Mouse (Mus musculus): ENCODE measurements around the gene Itga2. TPM values are rescaled to one million over a fixed set of nuclear protein-coding genes. Genes with fewer than 3 reads are reported as not detected.

The Itga2 gene
- polyA plus RNA-seq, 1 experiment = 0.04 TPM

- no peak overlapping the region for H3K27ac ChIP-seq (ENCODE audit: insufficient read depth, low read length)
- 0 out of 2 replicates have a peak, but pooled peaks cover under 1% of the 10 kb centered on the region for H3K4me1 ChIP-seq (ENCODE audit: control insufficient read depth, insufficient read depth, low read length)
- TF ChIP-seq CTCF (IDR thresholded peaks at IDR 0.05; ENCODE audit: extremely low read depth, insufficient read depth, low read length) (no peak), POLR2A (IDR thresholded peaks at IDR 0.05; ENCODE audit: extremely low read depth, insufficient read depth, low read length) (no peak)
- H3K4me3 ChIP-seq (ENCODE audit: insufficient read depth, low read length) = no peak overlapping the region
Measured at GRCm38 (mm10) chr13:114923331-114923730, 8.6 kb downstream of the Itga2 start.

GRCm38 (mm10) chr13:114915767-114916166 lies 16.1 kb downstream of the Itga2 start:
- Histone ChIP-seq H3K4me1 (ENCODE audit: control insufficient read depth, insufficient read depth, low read length) (0 out of 2 replicates have a peak, but pooled peaks cover 1% of the 10 kb centered on the region), H3K27ac (ENCODE audit: insufficient read depth, low read length) (no peak overlapping the region), H3K4me3 (ENCODE audit: insufficient read depth, low read length) (no peak overlapping the region)
- TF ChIP-seq POLR2A (IDR thresholded peaks at IDR 0.05; ENCODE audit: extremely low read depth, insufficient read depth, low read length) (no peak), CTCF (IDR thresholded peaks at IDR 0.05; ENCODE audit: extremely low read depth, insufficient read depth, low read length) (no peak)

GRCm38 (mm10) chr13:114914963-114915362 lies 16.9 kb downstream of the Itga2 start:
- no peak overlapping the region for H3K27ac ChIP-seq (ENCODE audit: insufficient read depth, low read length)
- TF ChIP-seq CTCF (IDR thresholded peaks at IDR 0.05; ENCODE audit: extremely low read depth, insufficient read depth, low read length) = no peak
- no peak for TF ChIP-seq POLR2A (IDR thresholded peaks at IDR 0.05; ENCODE audit: extremely low read depth, insufficient read depth, low read length)
- no peak overlapping the region for H3K4me3 ChIP-seq (ENCODE audit: insufficient read depth, low read length)
- 0 out of 2 replicates have a peak, but pooled peaks cover 1% of the 10 kb centered on the region for H3K4me1 ChIP-seq (ENCODE audit: control insufficient read depth, insufficient read depth, low read length)

- Histone ChIP-seq H3K4me1 (ENCODE audit: control insufficient read depth, insufficient read depth, low read length) (0 out of 2 replicates have a peak, but pooled peaks cover 1% of the 10 kb centered on the region), H3K4me3 (ENCODE audit: insufficient read depth, low read length) (no peak overlapping the region), H3K27ac (ENCODE audit: insufficient read depth, low read length) (no peak overlapping the region)
- TF ChIP-seq POLR2A (IDR thresholded peaks at IDR 0.05; ENCODE audit: extremely low read depth, insufficient read depth, low read length) = no peak
- no peak for TF ChIP-seq CTCF (IDR thresholded peaks at IDR 0.05; ENCODE audit: extremely low read depth, insufficient read depth, low read length)
Measured at GRCm38 (mm10) chr13:114914559-114914958, 17.3 kb downstream of the Itga2 start.

GRCm38 (mm10) chr13:114910629-114911028 lies 21.3 kb downstream of the Itga2 start:
- no peak for TF ChIP-seq CTCF (IDR thresholded peaks at IDR 0.05; ENCODE audit: extremely low read depth, insufficient read depth, low read length)
- no peak for TF ChIP-seq POLR2A (IDR thresholded peaks at IDR 0.05; ENCODE audit: extremely low read depth, insufficient read depth, low read length)
- Histone ChIP-seq H3K4me1 (ENCODE audit: control insufficient read depth, insufficient read depth, low read length) (no peaks in the 10 kb centered on the region), H3K27ac (ENCODE audit: insufficient read depth, low read length) (no peak overlapping the region), H3K4me3 (ENCODE audit: insufficient read depth, low read length) (no peak overlapping the region)

GRCm38 (mm10) chr13:114909514-114909913 lies 22.4 kb downstream of the Itga2 start:
- no peaks in the 10 kb centered on the region for H3K4me1 ChIP-seq (ENCODE audit: control insufficient read depth, insufficient read depth, low read length)

GRCm38 (mm10) chr13:114907876-114908275 lies 24.0 kb downstream of the Itga2 start:
- H3K4me3 ChIP-seq (ENCODE audit: insufficient read depth, low read length) = no peak overlapping the region
- no peaks in the 10 kb centered on the region for H3K4me1 ChIP-seq (ENCODE audit: control insufficient read depth, insufficient read depth, low read length)
- TF ChIP-seq POLR2A (IDR thresholded peaks at IDR 0.05; ENCODE audit: extremely low read depth, insufficient read depth, low read length) (no peak), CTCF (IDR thresholded peaks at IDR 0.05; ENCODE audit: extremely low read depth, insufficient read depth, low read length) (no peak)
- H3K27ac ChIP-seq (ENCODE audit: insufficient read depth, low read length) = no peak overlapping the region

More at GRCm38 (mm10) chr13:114909514-114909913, 22.4 kb downstream of the Itga2 start:
- H3K4me3 ChIP-seq (ENCODE audit: insufficient read depth, low read length) = no peak overlapping the region
- no peak overlapping the region for H3K27ac ChIP-seq (ENCODE audit: insufficient read depth, low read length)
- no peak for TF ChIP-seq CTCF (IDR thresholded peaks at IDR 0.05; ENCODE audit: extremely low read depth, insufficient read depth, low read length)
- no peak for TF ChIP-seq POLR2A (IDR thresholded peaks at IDR 0.05; ENCODE audit: extremely low read depth, insufficient read depth, low read length)

- H3K4me1 ChIP-seq (ENCODE audit: control insufficient read depth, insufficient read depth, low read length) = no peaks in the 10 kb centered on the region
- H3K4me3 ChIP-seq (ENCODE audit: insufficient read depth, low read length) = no peak overlapping the region
- TF ChIP-seq CTCF (IDR thresholded peaks at IDR 0.05; ENCODE audit: extremely low read depth, insufficient read depth, low read length) (no peak), POLR2A (IDR thresholded peaks at IDR 0.05; ENCODE audit: extremely low read depth, insufficient read depth, low read length) (no peak)
- H3K27ac ChIP-seq (ENCODE audit: insufficient read depth, low read length) = no peak overlapping the region
Measured at GRCm38 (mm10) chr13:114896751-114897386, 35.0 kb downstream of the Itga2 start.

GRCm38 (mm10) chr13:114895896-114896295 lies 36.0 kb downstream of the Itga2 start:
- H3K4me3 ChIP-seq (ENCODE audit: insufficient read depth, low read length) = no peak overlapping the region
- H3K4me1 ChIP-seq (ENCODE audit: control insufficient read depth, insufficient read depth, low read length) = no peaks in the 10 kb centered on the region
- H3K27ac ChIP-seq (ENCODE audit: insufficient read depth, low read length) = no peak overlapping the region
- TF ChIP-seq POLR2A (IDR thresholded peaks at IDR 0.05; ENCODE audit: extremely low read depth, insufficient read depth, low read length) (no peak), CTCF (IDR thresholded peaks at IDR 0.05; ENCODE audit: extremely low read depth, insufficient read depth, low read length) (no peak)

GRCm38 (mm10) chr13:114894718-114895117 lies 37.2 kb downstream of the Itga2 start:
- TF ChIP-seq POLR2A (IDR thresholded peaks at IDR 0.05; ENCODE audit: extremely low read depth, insufficient read depth, low read length) (no peak), CTCF (IDR thresholded peaks at IDR 0.05; ENCODE audit: extremely low read depth, insufficient read depth, low read length) (no peak)
- H3K4me1 ChIP-seq (ENCODE audit: control insufficient read depth, insufficient read depth, low read length) = no peaks in the 10 kb centered on the region

More at GRCm38 (mm10) chr13:114894718-114895117, 37.2 kb downstream of the Itga2 start:
- H3K4me3 ChIP-seq (ENCODE audit: insufficient read depth, low read length) = no peak overlapping the region
- H3K27ac ChIP-seq (ENCODE audit: insufficient read depth, low read length) = no peak overlapping the region

Data from cortical plate, adult 2 months (tissue).